Mouse (Mus musculus) small intestine, adult 2 months (tissue): ENCODE data around the gene Gna11.

Source experiments
- CTCF ChIP-seq: fragments of 200-500 bp; IDR thresholded peaks from 2 replicates; pipeline ENCODE4 v1.5.1; 2012; ENCODE audit warnings: low read depth, mild to moderate bottlenecking, control low read depth, inconsistent platforms, low read length, moderate library complexity, mixed read lengths; ENCODE audit not compliant: insufficient replicate concordance, insufficient read length; ENCODE audit errors: extremely low read depth
- POLR2A ChIP-seq: fragments of 200-500 bp; IDR thresholded peaks from 2 replicates; pipeline ENCODE4 v1.6.1; 2012; ENCODE audit warnings: low read depth, mild to moderate bottlenecking, control low read depth, inconsistent platforms, low read length, moderate library complexity

DNA sequence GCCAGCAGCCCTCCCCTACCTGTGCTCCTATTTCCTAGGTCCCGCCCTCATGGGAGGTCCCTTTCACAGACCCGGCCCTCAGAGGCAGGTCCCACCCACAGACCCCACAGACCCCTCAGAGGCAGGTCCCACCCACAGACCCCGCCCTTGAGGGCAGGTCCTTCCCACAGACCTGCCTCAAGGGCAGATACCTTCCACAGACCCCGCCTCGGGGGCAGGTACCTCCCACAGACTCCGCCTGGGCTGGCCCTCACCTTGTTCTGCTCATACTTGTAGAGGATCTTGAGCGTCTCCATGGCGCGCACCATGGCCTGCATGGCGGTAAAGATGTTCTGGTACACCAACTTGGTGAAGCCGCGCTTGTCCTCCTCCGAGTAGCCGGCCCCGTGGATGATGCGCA, 10.2 kb downstream of the Gna11 start:
- TF ChIP-seq CTCF (no peak), POLR2A (no peak)
